Mouse (Mus musculus) brain, embryonic 14.5 days (tissue): ENCODE results near the gene Gm13696.

Source experiments
- CTCF ChIP-seq: fragments of 200-500 bp; IDR thresholded peaks from 2 replicates; pipeline ENCODE4 v1.5.1; 2012; ENCODE audit warnings: inconsistent platforms, mild to moderate bottlenecking, moderate library complexity, borderline replicate concordance; ENCODE audit not compliant: insufficient read depth, insufficient read length; ENCODE audit errors: extremely low read depth
- POLR2A ChIP-seq: fragments of 200-500 bp; IDR thresholded peaks from 2 replicates; pipeline ENCODE4 v1.6.1; 2012; ENCODE audit warnings: mild to moderate bottlenecking, inconsistent platforms, borderline replicate concordance; ENCODE audit not compliant: poor library complexity, insufficient read depth, insufficient read length, severe bottlenecking; ENCODE audit errors: extremely low read depth

DNA sequence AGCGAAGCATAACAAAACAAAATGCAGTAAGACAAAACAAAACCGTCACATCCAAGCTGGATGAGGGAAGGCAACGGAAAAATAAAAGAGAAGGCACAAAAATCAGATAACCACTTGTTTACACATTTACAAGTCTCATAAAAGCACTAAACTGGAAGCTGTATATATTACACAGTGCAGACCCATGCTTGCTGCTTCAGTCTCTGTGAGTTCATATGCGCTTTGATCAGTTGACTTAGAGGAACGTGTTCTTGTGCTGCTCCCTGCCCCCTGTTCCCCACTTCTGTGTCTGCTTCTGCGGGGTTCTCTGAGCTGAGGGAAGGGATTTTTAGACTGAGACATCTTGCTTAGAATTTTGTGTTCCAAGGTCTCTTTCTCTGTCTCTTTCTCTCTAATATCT, 41.6 kb downstream of the Gm13696 start:
- no peak for TF ChIP-seq CTCF
- TF ChIP-seq POLR2A, result no peak
